Mouse (Mus musculus) left cerebral cortex, adult 18-20 months (tissue): ENCODE data around the gene F2. TPM values are rescaled to one million over a fixed set of nuclear protein-coding genes. Genes with fewer than 3 reads are reported as not detected.

Experiments
- total RNA-seq, 2 experiments: library from RNA; stranded (reverse); gene quantifications; 2 replicates each; pipeline ENCODE4 v1.2.3; 2021

The F2 gene
- total RNA-seq, 2 experiments from 2014 or later: 0.14 TPM; not detected in 1

Other genes starting within 250 kb of the F2 start
- gene 1110051M20Rik, start 191.7 kb downstream of the F2 start, total RNA-seq: 100 to 1,000 TPM in 1 of 2 experiments, 10 to 100 TPM in 1; 92.1 to 103 TPM
- 10 to 100 TPM; 21.0 to 23.1 TPM for gene Lrp4, start 178.9 kb downstream of the F2 start, total RNA-seq
- 100 to 1,000 TPM; 124 to 127 TPM for gene Ckap5, start 109.7 kb downstream of the F2 start, total RNA-seq
- 10 to 100 TPM; 10.2 to 11.4 TPM for gene Zfp408, start 13.4 kb upstream of the F2 start, total RNA-seq
- 10 to 100 TPM; 67.0 to 67.9 TPM for gene Arhgap1, start 13.4 kb upstream of the F2 start, total RNA-seq
- gene Atg13, start 74.2 kb upstream of the F2 start, total RNA-seq: 10 to 100 TPM; 91.9 to 92.9 TPM
- gene Harbi1, start 74.4 kb upstream of the F2 start, total RNA-seq: 1 to 10 TPM; 6.6 to 7.8 TPM
- 10 to 100 TPM; 52.5 to 53.6 TPM for gene Ambra1, start 93.7 kb upstream of the F2 start, total RNA-seq